Mouse (Mus musculus) urinary bladder, postnatal 25 days (tissue): ENCODE results near the gene Wdr53.
"Not testable (repeated sequence)": the region's sequence is repeated elsewhere in the genome, so short reads cannot be mapped to it uniquely, and the experiment has no call there.

Source experiments
- DNase-seq: peaks from one replicate; pipeline ENCODE4 v3.0.0; 2022; ENCODE audit warnings: low spot score

Gene Wdr53

DNA sequence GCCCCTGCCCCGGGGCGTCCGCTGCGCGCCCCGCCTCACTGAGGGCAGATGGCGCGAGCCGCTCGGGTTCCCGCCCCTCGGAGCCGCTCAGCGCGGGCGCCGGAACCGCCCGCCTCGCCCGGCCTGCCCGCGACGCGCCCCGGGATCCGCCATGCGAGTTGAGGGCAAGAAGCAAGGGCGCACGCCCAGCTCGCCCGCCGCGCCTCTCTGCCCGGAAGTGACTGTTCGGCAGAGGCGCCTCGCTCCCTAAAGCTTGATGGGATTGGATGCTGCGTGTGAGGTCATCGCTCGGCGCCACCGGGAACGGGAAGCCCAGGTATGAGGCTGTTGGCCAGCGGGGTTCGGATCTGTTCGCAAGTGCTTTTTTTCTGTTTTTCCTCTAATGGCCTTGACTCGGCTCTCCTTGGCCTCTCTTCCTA lies at the start of gene Wdr53, which contains the start of gene Fbxo45:
Gene Wdr53, plus strand, starts transcription at position 276 of the 419 bp plus-strand sequence.
Gene Fbxo45, minus strand, starts transcription at position 207 of the 419 bp plus-strand sequence.
- DNase-seq = peak; percentile 91

DNA sequence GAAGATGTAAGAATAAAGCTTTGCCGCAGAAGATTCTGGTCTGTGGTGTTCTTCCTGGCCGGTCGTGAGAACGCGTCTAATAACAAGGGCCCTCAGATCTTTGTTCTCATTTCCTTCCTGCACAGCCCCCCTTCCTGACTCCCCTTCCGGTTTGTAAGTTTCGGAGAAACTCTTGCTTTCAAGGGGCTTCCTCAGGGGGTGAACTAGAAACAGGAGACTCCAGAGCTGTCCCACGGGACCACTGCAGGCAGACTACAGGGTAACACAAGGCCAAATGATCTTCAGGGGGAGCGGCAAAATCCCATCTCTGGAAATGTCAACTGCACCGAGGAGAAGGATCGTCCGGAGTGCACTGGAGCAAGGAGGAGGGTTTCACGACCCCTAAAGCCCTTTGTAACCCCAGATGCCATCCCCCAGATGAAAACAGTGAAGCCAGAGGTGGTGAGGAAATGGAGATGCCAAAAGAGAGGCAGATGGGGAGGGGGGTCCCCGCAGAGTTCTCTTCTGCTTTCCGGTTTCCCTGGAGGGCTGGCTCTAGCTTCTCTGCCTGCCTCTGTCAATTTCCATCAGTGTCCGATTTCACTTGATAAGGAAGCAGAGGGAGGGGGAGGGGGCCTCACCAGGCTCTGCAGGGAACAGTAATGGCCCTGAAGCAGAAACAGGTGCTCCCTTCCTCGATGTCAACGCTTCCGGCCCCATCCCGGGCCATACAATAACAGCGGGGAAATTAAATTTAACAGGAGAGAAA lies 46.6 kb upstream of the Wdr53 start:
- DNase-seq = no peak

DNA sequence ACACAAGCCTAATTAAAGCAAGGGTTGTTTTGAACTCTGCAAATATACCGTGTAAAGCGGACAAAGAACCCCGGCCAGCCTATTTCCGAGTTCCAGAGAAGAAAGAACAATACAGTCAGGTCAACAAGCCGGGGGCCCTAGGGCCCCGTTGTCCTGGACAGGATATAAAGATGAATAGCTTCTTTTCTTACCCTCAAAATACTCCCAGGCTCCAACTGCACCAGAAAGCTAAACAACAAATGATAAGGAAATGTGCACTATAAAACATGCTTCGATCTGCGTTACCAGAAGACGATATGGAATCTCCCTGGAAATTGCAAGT lies 46.1 kb upstream of the Wdr53 start:
- no peak for DNase-seq

DNA sequence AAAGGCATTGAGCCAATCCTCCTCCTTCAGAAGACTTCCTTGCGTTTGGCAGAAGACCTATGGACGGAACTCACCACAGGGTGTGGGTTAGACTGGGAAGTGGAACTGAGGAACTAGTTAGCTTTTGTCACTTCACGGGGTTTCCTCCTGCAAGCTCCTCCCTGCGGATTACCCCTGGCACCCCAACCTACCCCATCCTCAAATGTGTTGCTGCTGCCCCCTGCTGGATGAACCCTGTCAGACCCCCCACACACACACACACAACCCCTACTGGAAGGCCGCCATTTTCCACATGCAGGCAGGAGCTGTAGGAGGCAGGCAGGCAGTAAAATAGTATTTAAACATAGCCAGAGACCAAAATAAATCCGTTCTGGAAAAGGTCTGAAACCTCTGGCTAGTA lies 44.3 kb upstream of the Wdr53 start:
- peak; percentile 60 for DNase-seq

DNA sequence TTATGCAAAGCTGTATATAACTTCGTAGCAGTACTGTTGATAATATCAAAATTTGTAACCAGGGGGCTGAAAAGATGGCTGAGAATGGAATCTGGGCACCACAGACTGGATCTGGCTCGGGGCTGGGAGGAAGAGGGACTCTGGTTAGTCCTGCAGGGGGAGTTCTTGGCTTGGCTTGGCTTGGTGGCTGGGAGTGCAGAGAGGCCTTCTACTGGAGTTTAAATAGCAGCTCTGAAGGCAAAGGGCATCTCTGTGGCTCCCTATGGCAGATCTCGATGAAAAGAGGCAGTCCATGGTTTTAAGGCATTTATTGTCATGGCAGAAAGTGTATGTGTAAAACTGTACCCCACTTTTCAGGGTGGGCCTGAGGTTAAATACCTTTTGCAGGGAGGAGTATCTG lies 42.1 kb upstream of the Wdr53 start:
- no peak for DNase-seq

DNA sequence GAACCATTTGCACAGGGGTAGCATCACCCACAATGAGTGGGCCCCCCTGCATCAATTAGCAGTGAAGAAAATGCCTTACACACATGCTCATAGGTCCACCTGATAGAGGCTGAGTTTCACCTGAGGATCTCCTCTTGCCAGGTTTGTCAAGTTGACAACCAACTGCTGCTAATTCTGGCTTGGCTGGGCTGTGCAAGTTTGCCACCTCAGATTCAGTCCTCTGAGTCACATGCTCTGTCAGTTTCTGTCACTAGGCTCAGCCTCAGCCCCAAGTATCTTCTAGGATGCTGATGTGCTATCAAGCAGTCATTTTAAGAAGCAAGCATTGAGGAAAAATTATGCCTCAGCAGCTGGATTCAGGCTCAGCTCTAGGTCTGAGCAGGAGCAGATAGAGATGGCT lies 32.9 kb upstream of the Wdr53 start:
- DNase-seq = no peak

DNA sequence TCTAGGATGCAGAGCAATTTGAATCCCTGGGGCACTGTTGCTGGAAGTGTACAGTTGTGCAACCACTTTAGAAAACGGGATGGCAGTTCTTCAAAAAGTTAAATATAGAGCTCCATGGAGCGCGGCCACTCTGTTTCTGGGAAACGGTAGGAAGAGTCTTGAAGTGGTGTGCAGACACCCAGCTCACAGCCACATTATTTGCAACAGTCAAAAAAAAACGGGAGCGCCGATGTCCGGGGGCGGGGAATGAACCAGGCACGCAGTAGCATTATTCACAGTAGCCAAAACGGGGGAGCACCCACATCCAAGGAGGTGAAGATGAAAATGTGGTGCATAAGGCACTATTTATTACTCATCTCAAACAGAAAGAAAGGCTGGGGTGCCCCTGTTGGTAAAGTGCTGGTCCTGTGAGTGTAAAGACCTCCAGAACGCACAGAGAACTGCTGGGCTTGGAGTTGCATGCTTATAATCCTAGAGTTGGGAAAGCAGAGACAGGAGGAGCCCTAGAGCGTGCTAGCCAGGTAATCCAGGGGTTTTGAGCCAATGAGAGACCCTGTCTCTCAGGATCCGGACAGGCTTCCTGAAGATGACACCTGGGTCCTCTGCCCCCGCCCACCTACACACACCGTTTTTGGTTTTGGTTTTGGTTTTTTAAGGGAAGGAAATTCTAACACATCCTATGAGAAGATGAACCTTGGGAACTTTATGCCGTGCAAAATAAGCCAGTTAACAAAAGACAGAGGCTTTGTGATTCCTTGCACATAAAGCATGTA lies 32.0 kb upstream of the Wdr53 start:
- DNase-seq = no peak

DNA sequence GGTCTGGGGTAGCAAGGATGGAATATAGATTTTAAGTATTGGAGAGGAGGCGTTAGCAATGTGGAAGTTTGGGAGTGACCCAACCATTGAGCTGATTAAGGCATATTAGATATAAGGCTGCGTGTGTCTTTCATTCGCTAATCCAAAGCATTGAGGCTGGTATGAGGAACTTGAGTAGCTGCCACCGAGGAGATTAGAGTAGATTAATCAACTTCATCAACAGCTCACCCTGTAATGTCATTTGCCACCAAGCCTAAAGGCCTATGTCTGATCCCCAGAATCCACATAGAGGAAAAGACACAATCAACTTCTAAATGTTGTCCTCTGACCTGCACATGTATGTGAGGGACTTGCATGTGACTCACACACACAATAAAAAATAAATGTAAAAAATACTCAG lies 25.2 kb upstream of the Wdr53 start:
- no peak for DNase-seq

DNA sequence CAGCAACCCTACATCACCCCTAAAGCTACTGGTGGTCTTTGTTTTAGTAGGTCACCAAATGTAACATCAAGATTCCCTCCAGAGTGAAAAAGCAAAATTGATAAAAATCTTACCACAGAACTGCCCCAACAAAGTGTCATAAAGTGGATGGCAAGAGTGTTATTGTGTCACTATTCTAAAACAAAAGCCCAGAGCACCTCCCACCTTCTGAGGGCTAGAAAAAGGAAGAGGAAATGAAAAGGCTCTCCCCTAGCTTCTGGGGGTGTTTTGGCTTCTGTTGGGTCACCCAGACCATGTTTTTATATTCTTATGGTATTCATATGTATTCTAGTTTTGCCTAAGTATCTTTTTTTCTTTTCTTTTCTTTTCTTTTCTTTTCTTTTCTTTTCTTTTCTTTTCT lies 24.6 kb upstream of the Wdr53 start:
- DNase-seq = no peak

DNA sequence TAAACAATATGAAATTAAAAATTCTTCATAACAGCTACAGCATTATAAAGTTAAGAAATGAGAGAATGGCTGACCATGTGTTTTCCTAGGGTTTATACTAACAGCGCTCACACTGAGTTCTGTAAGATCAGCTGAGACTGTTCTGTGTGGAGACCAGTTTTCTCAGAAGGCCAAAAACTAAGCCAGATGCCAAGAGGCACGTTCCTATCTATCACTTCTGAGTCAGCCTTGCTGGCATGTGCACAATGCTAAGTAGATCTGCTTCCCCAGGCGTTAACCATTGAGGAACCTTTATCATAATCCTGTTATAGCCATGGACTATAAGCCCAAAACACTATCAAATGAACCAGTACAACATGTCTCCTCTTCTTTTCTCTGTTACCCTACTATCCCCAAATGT lies 15.0 kb upstream of the Wdr53 start:
- DNase-seq = not testable (repeated sequence)

DNA sequence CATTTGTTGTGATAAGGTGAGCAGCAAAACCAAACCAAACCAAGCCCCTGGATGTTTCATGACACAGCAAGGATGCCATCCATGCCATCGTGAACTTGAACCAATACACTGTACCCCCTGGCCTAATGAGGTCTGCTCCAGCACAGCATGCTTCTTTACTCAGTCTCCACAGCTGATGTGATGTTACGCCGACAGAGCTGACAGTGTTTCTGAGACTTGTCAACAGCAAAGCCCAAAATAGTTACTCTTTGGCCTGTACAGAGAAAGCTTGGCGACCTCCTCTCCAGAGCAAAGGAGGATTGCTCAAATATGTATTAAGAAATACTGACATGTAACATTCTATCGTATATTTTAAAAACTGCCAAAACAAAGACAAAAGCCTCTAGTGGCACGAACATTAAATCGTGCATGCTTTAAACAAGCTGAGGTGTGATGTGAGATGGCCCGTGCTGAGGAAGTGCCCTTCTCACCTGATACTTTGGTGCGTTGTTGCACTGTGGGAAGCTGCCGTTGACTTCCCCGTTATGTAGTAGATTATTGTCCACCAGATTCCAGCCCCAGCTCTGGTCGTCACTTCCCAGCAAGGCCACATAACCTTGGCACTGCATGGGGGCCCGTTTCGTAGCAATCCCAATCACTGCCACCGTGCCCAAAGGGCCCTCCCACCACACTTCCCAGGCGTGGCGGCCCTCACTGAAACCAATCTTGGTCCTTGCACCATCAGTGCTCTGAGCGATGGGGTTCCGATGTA lies 8.9 kb upstream of the Wdr53 start:
- no peak for DNase-seq

DNA sequence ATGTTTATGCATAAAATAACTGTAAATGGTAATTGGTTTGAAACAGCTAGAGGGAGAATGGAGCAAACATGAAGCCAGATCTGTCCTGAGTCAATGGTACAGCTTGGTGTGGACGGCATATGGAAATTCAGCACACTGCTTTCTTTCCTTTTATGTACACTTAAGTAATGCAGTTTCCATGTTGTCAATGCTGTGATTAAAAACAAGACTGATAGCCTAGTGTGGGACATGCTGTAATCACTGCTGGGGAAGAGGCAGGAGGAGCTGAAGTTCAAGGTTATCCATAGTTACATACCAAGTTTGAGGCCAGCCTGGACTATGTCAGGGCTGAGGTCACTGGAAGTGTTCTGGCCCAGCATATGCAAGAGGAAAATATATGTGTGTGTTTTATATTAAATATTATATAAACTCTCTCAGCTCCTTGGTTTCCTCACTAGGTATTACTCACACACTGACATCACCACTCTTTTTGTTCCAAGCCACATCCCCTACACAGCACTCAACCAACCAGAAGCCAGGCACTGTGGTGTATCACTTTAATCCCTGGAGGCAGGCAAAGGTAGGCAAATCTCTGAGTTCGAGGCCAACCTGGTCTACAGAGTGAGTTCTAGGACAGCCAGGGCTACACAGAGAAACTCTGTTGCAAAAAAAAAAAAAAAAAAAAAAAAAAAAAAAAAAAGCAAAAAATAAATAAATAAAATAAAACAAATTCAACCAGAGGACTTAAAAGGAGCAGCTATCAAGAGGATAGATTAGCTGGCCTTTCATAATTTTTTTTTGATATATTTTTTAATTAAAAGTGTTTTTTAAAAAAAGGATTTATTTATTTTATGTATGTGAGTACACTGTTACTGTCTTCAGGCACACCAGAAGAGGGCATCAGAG lies 7.4 kb upstream of the Wdr53 start:
- DNase-seq = no peak

DNA sequence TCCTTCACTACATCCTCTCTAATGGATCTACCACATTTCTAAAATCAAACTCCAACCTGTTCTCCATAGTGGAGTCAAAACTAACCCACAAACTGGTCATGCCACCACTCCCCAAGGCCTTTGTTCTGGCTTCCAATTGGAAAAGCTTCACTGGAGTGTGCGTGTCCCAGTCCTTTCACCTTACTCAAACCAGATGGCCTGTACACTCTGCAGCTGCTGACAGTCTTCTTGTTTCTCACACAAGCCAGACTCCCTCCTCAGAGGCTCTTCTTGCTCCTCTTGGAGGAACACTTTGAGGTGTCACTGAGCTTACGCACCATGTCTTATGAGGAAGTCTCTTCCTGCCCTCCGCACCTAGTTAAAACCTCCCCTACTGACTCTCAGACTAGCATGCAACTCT lies 3.1 kb upstream of the Wdr53 start:
- DNase-seq = no peak

DNA sequence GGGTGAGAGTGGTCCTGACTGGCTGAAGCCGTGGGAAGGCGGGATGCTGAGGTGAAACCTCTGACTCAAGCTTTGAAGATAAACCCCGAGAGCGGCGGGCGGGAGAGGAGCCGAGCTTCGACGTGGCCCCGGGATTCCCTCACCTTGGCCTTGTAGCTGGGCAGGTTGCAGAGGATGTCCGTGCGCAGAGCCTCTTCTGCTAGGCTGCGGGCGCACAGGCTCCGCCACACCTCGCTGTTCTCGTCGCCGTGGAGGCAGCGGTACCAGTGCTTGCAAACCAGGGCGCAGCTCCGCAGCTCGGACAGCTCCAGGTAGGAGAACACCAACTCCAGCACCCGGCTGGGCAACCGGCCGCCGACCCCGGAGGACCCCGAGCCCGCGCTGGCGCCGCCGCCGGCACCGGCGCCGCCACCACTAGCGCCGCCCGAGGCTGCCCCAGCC lies 656 bp upstream of the Wdr53 start:
- DNase-seq = peak; percentile 43

DNA sequence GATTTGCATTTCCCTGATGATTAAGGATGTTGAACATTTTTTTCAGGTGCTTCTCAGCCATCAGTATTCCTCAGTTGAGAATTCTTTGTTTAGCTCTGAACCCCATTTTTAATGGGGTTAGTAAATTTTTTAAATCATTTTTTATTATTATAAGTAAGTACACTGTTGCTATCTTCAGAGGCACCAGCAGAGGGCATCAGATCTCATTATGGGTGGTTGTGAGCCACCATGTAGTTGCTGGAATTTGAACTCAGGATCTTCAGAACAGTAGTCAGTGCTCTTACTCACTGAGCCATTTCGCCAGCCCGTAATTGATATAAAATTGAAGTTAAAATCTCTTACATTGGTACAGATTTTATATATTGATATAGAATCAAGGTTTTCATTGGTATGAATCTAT lies 17.2 kb downstream of the Wdr53 start:
- DNase-seq = not testable (repeated sequence)

DNA sequence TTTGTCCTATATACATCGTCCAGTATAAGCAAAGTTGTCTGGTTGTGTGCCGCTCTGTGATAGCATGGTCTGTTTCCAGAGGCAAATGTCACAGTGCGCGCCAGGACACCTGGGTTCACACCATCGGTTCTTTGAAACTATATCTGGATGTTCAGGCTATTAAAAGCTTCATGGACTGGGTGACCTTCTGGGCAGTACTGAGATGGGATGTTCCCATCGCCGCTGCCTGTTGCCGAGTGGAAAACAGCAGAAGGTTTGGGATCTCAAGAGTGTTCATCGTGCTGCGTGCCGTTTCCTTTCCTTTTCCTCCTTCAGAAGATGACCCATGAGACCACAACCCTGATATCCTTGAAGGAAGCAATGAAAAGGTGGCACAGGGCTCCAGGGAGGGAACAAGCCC lies 24.3 kb downstream of the Wdr53 start, which contains the start of gene Smco1:
Gene Smco1, plus strand, starts transcription at position 178 of the 400 bp plus-strand sequence.
- no peak for DNase-seq

DNA sequence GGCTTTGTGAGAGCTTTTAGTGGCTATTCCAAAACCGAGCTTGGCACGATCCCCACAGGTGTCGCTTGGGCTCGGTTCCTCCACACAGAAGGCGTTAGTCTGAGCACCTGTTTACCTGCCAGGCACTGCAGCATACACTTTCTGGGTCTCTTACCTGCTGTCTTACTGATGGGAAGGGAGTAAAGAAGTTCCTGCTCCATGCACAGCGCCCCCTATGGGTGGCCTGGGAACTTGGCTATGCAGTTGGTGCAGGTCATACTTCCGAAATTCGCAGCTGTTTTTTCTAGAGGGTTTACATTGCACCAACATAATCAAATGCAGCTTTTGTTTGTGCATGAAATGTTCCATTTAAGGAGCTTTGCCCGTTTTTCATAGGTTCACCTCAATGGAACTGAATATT lies 26.3 kb downstream of the Wdr53 start:
- DNase-seq = no peak

DNA sequence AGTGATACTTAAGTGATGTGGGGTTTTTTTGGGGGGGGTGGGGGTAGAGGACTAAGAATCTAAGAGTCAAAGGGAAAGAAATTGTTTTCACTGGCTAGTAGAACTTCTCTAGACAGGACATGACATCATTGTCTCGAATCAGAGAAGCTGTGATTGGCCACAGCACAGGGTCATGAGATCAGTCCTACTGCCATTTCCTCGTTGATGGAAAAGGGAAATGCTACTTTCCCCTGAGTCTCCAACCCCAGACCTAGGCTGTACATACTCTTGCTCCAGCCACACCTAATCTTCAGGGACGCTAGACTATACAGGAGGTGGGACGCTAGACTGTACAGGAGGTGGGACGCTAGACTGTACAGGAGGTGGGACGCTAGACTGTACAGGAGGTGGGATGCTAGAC lies 28.0 kb downstream of the Wdr53 start:
- no peak for DNase-seq

DNA sequence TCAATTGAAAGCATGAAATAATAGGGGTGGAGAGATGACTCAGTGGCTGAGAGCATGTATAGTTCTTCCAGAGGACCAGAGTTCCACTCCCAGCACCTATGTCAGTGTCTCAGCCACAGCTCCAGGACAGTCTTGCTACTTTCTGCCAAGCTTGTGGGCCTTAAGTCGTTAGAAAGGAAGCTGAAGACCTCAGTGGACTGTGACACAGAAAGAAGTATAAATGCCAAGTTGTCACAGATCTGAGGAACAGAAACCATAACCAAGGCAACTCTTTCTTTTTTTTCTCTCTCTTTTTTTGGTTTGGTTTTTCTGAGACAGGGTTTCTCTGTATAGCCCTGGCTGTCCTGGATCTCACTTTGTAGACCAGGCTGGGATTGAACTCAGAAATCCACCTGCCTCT lies 28.8 kb downstream of the Wdr53 start:
- no peak for DNase-seq

DNA sequence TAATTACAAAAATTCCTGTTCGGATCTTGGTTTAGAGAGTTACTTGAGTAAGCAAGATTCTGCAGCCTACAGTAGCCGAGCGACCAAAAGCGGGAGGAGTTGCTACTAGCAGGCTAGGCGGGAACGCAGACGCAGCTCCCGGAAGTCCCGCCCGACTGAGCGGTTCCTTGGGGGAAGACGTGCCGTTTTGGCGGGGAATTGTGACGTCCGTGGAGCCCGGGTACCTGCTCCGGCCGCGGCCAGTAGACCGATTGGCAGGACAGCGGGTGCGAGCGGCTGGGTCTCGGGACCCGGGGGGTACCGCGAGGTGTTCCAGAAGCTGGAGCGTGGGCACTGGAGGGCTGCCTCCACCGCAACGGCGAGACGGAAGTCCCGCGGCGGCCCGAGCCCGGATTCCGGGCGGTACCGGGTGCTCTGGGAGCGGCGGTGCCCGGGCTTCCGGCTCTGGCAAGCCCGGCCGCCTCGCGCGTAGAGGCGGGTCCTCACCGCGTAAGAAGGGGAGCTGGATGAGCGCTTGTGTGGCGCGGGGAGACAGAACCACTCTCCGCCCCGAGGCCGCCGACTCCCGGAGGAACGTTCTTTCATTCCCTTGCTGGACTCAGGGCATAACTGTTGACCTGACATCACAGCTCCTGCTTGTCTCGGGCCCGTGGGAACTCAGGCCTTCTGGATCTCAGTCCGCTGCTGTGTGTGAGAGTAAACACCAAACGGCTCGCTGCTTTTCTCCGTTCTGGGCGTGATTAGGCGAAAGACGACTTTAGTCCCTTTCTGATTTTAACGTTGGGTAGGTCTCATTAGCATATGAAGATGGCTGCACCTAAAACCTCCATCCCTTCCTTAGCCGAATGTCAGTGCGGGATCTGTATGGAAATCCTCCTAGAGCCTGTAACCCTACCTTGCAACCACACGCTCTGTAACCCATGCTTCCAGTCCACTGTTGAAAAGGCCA lies 30.6 kb downstream of the Wdr53 start, which contains the start of gene Rnf168:
Gene Rnf168, plus strand, starts transcription at position 152 of the 949 bp plus-strand sequence.
- DNase-seq = peak; percentile 87
